Mouse (Mus musculus): ENCODE measurements at regions not wholly inside any gene's neighbourhood (a gene's known extent, or its start where the extent isn't known, plus 50 kb on each side); places are given as distances from the start of the nearest gene placed in this dataset.

DNA sequence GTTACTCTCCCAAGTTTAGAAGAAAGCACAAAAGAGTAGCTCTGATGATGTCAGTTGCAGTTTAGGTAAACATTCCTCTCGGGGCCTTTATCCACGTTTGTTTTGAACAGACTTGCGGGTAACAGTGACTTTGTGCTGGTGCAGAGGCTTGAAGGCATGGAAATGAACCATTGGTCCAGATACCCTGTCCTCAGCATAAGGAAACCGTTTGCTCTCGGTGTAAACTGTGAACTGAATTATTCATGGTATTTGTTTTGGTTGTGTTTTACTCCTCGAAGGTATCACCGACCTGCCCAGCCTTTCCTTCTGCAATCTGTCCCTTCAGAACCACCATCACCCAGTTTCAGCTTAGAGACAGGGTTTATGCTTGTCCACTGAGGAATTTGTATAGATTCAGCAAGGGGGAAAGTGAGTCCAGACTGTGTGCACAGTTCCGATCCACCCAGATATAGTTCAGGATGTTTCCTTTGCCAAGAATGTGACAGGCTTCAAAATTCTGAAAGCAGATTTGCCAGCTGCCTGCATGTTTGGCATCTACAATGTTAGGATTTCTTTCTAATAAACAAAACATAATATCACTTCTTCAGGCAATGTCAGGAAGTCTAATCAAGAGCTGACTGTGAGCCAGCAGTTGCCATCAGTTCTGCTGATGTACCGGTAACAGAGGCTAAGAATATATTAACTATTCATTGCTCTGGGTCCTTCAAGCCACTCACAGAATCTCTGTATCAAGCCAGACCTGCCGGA, 54.9 kb upstream of the Alcam start:
- no peak for DNase-seq (ENCODE audit: extremely low read depth)
- in situ Hi-C loops (cut with MboI; ENCODE audit: low pct_ligation_motif_present, low pct_unique_long_range_greater_than_20kb, low sequenced_read_pairs) (no loop called here), dilution Hi-C loops (cut with MboI; ENCODE audit: extremely low pct_ligation_motif_present, extremely low pct_unique_long_range_greater_than_20kb, low sequenced_read_pairs) (no loop called here)
- H3K9ac ChIP-seq (ENCODE audit: insufficient read depth, low read depth), result no peak overlapping the region
- no peak overlapping the region for H3K4me2 ChIP-seq (ENCODE audit: insufficient read depth, low read depth, poor library complexity, severe bottlenecking)
- no peak overlapping the region for H3K27ac ChIP-seq (ENCODE audit: insufficient read depth, low read depth)
- H3K36me3 ChIP-seq (replicated peaks in 1 of 2; ENCODE audit: control insufficient read depth in 1 of 2, insufficient read depth in 1 of 2, low read length in 1 of 2), result no peaks in the 10 kb centered on the region
- H3K27me3 ChIP-seq (replicated peaks), result no peaks in the 10 kb centered on the region
- H3K4me3 ChIP-seq (replicated peaks in 1 of 3; ENCODE audit: low read depth in 2 of 3, low read length in 2 of 3, poor library complexity in 1 of 3), result no peak overlapping the region
- H3K4me1 ChIP-seq (ENCODE audit: control insufficient read depth in 1 of 2, insufficient read depth in 2 of 2), result no peaks in the 10 kb centered on the region
- TF ChIP-seq ZKSCAN1 (IDR thresholded peaks at IDR 0.05; ENCODE audit: borderline replicate concordance, low read depth, low read length) (no peak), POLR2AphosphoS2 (IDR thresholded peaks at IDR 0.05; ENCODE audit: low read depth, low read length) (no peak), MAX (IDR thresholded peaks at IDR 0.05; ENCODE audit: low read length) (no peak), ETS1 (conservative IDR thresholded peaks at IDR 0.05; ENCODE audit: low read depth, low read length) (no peak), CTCF (conservative IDR thresholded peaks at IDR 0.05 in 1 of 2, IDR thresholded peaks at IDR 0.05 in 1 of 2; ENCODE audit: low read depth in 2 of 2, low read length in 2 of 2) (no peak), CHD2 (IDR thresholded peaks at IDR 0.05; ENCODE audit: low read length) (no peak), IRF4 (IDR thresholded peaks at IDR 0.05; ENCODE audit: low read depth, low read length) (no peak), PAX5 (IDR thresholded peaks at IDR 0.05; ENCODE audit: low read length) (no peak), MAZ (IDR thresholded peaks at IDR 0.05; ENCODE audit: low read depth, low read length) (no peak), ZNF384 (IDR thresholded peaks at IDR 0.05; ENCODE audit: low read depth, low read length) (no peak)
- no peaks in the 10 kb centered on the region for H3K79me2 ChIP-seq (replicated peaks; ENCODE audit: control insufficient read depth, extremely low read depth, insufficient read depth, poor library complexity, severe bottlenecking)
- no peaks in the 10 kb centered on the region for H3K9me3 ChIP-seq (replicated peaks; ENCODE audit: low read length)

Measured in CH12.LX (cell line).